Mouse (Mus musculus) left cerebral cortex, adult 9 months (tissue): ENCODE measurements at regions not wholly inside any gene's neighbourhood (a gene's known extent, or its start where the extent isn't known, plus 50 kb on each side); places are given as distances from the start of the nearest gene placed in this dataset.

Experiments used
- DNase-seq, 2 experiments: peaks; one replicate each; pipeline ENCODE4 v3.0.0; 2022; ENCODE audit warnings: low spot score in 2 of 2

GRCm38 (mm10) chr16:10098511-10098910 lies 71.5 kb upstream of the Rpl39l start:
- no peak for DNase-seq

- no peak for DNase-seq
Observed at GRCm38 (mm10) chr16:10088461-10089353, 81.3 kb upstream of the Rpl39l start.

- no peak for DNase-seq
Observed at GRCm38 (mm10) chr16:10086341-10086740, 83.7 kb upstream of the Rpl39l start.

- no peak for DNase-seq
Observed at GRCm38 (mm10) chr16:10085429-10085828, 84.6 kb upstream of the Rpl39l start.

- no peak for DNase-seq
Observed at GRCm38 (mm10) chr16:10081751-10082150, 86.4 kb upstream of the Grin2a start.

GRCm38 (mm10) chr16:10080121-10080679 lies 84.8 kb upstream of the Grin2a start:
- DNase-seq = no peak

- DNase-seq = peak in 1 of 2 experiments; percentile 70
Observed at GRCm38 (mm10) chr16:10073158-10073557, 77.8 kb upstream of the Grin2a start.

- peak; percentile 76 to 89 for DNase-seq
Observed at GRCm38 (mm10) chr16:10063491-10063890, 68.1 kb upstream of the Grin2a start.

GRCm38 (mm10) chr16:10058094-10058493 lies 62.7 kb upstream of the Grin2a start:
- no peak for DNase-seq
